Mouse (Mus musculus) layer of hippocampus, adult 2 months (tissue): ENCODE measurements around the gene 6430548M08Rik. TPM values are rescaled to one million over a fixed set of nuclear protein-coding genes. Genes with fewer than 3 reads are reported as not detected.

Experiments used
- DNase-seq, 2 experiments: peaks; one replicate each; pipeline ENCODE4 v3.0.0; 2022; ENCODE audit warnings: low spot score in 2 of 2
- H3K27ac ChIP-seq: fragments of 200-600 bp; 2 replicates; pipeline ENCODE4 v1.8.1; 2022
- H3K4me3 ChIP-seq: fragments of 200-600 bp; 2 replicates; pipeline ENCODE4 v1.8.1; 2022; ENCODE audit warnings: mild to moderate bottlenecking
- CTCF ChIP-seq: fragments of 200-600 bp; conservative IDR thresholded peaks from 2 replicates; pipeline ENCODE4 v1.8.1; 2022; ENCODE audit warnings: antibody characterized with exemption, mild to moderate bottlenecking, moderate library complexity
- total RNA-seq, 2 experiments: library from RNA; stranded (reverse); gene quantifications; 2 replicates each; pipeline ENCODE4 v1.2.3; 2021

The 6430548M08Rik gene
- total RNA-seq, 2 experiments from 2014 or later = 170 to 183 TPM

- DNase-seq = no peak
- Histone ChIP-seq H3K27ac (no peak overlapping the region), H3K4me3 (no peak overlapping the region)
- TF ChIP-seq CTCF = no peak
Measured at GRCm38 (mm10) chr8:120181274-120181673, 67.3 kb downstream of the 6430548M08Rik start.

- peak; percentile 31 for TF ChIP-seq CTCF
- no peak overlapping the region for H3K4me3 ChIP-seq
- no peak overlapping the region for H3K27ac ChIP-seq
- no peak for DNase-seq
Measured at GRCm38 (mm10) chr8:120181861-120182414, 68.0 kb downstream of the 6430548M08Rik start.

DNA sequence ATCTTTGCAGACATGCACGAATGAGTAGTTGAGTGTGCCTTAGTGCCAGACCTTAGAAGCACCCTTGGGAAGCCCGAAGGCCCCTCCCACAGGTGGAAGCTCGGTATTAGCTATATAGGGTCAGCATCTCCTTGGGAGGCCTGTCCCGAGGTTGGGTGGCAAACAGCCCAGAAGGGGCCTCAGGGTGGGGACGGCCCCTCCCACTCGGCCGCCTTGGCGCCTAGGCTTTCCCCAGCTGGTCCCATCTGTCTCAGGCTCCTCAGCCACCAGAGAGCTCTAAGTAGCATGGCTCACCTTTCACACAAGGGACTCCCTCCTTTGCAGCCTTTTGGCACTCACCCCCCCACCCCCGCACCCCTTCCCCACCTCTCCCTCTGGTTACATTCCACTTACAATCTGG is 70.4 kb downstream of the 6430548M08Rik start:
- no peak for DNase-seq
- no peak overlapping the region for H3K4me3 ChIP-seq
- TF ChIP-seq CTCF = no peak
- no peak overlapping the region for H3K27ac ChIP-seq

DNA sequence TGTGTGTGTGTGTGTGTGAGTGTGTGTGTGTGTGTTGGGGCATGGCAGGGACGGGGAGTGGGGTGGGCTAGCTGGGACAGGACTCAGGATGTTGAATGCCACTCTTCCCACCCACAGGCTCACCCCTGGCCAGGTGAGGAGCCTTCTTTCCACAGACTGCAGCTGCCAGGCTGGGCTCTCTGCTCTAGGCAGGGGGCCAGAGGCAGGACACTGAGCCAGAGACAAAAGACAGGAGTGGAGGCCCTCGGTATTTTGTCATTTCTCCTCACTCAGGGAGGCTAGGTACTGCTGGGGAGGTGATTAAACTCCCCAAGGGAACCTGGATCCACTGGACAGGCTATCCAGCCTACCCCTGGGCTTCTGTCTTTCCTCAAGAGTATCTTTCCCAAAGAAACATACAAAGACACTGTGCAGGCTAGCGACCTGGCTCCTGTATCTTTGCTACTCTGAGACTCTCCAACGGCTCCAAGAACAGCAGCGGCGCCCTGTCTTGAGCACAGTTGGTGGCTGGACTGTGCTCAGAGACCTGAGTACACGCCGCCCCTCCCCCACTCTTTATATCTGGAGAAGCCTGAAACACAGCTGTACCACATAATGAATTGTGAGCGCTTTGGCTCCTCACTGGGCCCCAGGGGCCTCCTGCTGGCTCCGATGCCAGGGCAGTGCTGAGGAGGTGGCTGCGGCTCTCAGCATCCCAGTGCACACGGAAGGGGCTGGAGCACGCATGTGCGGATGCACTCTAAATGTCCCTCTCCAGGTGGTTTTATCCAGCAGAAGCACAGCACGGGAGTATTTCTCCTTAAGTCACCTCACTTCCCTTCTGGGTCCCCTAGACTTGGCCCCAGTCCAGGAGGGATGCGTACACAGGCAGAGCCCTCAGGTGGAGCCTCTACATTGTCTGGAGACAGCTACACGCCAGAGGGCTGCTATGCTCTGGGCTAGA is 71.2 kb downstream of the 6430548M08Rik start:
- Histone ChIP-seq H3K4me3 (no peak overlapping the region), H3K27ac (no peak overlapping the region; the same call in 1 of the 2 replicates)
- TF ChIP-seq CTCF = no peak
- no peak for DNase-seq

- DNase-seq = no peak
Measured at GRCm38 (mm10) chr8:120186454-120186853, 72.5 kb downstream of the 6430548M08Rik start.

DNA sequence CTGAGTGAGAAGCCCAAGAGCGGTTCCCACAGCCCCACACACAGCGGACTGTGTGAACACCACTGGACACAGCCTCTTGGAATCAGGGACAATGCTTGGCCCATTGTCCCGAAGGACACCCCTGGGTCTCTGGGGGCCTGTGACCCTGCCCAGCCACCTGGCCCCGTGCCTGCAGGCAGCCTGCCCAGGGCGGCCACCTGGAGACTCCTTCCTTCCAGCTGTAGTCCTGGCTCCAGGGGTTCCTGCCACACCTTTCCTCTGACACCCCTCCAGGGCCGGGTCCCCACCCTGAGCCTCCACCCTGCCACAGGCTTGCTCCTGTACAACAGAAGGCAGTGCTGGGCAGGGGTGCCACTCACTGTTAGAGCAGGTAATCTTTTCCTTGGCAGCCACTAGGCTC is 74.6 kb downstream of the 6430548M08Rik start:
- DNase-seq = no peak
- Histone ChIP-seq H3K27ac (no peak overlapping the region), H3K4me3 (no peak overlapping the region)
- no peak for TF ChIP-seq CTCF

More at GRCm38 (mm10) chr8:120186454-120186853, 72.5 kb downstream of the 6430548M08Rik start:
- no peak overlapping the region for H3K4me3 ChIP-seq
- TF ChIP-seq CTCF = no peak
- H3K27ac ChIP-seq = peak overlapping the region; percentile 55; the same call in 1 of the 2 replicates

DNA sequence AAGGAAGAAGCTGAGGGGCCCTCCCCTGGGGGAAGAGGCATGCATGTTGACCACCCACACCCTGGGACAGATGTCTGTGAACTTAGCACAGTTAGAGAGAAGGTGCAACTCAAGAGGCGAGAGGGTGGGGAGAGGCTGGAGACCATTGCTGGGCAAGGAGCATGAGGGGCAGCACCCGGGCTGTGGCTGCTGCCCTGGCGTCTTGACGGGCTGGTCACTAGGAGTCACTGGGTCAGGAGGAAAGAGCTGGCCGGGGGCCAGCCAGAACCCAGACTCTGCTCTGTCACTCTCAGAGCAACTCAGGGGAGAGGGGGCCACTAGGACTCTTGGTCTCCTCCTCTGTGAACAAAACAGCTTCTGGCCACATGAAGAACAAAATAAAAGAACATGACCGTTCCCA is 75.5 kb downstream of the 6430548M08Rik start:
- no peak for TF ChIP-seq CTCF
- Histone ChIP-seq H3K27ac (no peak overlapping the region), H3K4me3 (no peak overlapping the region)
- DNase-seq = no peak

DNA sequence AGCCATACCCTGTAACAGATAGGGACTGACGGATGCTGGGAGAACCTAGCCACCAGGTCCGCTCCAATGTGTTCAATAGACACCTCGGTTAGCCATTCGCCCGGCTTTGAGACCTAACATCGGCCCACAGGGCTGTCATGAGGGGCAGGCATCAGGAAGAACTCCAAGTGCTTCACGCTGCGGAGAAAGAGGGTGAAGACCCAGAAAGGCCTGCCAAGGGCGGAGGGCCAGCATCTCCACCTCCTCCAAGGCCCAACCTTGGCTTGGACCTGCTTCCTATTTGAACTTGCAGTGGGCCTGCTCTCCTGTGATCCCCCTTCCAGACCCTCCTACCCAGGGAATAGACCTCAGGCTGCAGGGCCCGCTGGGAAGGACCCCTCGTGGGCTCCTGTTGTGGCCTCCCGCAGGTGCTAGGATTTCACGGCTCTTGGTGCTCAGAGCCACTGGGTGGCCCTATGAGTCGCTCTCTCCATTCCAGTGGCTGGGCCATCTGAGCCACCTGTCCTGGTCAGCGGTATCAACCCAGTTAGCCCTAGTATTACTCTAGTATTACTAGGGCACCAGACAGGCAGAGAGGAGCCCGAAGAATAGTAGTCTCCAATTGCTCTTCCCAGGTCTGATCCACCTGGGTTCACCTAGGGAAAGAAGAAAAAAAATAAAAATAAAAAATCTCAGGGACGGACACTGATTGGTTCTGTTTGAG is 76.3 kb downstream of the 6430548M08Rik start:
- H3K4me3 ChIP-seq = peak overlapping the region; percentile 12; the same call in 1 of the 2 replicates
- no peak for DNase-seq
- no peak for TF ChIP-seq CTCF
- peak overlapping the region; percentile 93 for H3K27ac ChIP-seq

- Histone ChIP-seq H3K27ac (peak overlapping the region; percentile 93), H3K4me3 (peak overlapping the region; percentile 46)
- no peak for TF ChIP-seq CTCF
- DNase-seq = peak; percentile 85
Measured at GRCm38 (mm10) chr8:120190810-120191413, 77.0 kb downstream of the 6430548M08Rik start.

DNA sequence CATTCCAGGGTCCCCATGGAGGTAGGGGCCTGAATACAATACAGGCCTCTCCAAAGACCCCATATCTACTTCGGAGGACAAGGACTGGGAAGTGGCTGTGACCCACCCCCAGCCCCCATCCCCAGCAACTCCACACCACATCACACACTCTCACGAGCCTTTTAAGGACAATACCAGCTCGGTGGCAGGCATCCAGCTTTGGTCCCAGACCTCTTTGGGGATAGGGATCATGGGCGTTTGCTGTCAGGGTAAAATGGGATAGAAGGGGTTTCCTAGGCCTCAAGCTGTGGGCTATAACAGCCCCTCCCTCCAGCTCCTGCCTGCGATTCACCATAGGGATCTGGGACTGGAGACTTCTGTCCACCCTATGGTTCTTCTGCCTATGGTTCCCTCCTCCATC is 77.7 kb downstream of the 6430548M08Rik start:
- H3K4me3 ChIP-seq = no peak overlapping the region
- no peak for TF ChIP-seq CTCF
- DNase-seq = no peak
- peak overlapping the region; percentile 93 for H3K27ac ChIP-seq

DNA sequence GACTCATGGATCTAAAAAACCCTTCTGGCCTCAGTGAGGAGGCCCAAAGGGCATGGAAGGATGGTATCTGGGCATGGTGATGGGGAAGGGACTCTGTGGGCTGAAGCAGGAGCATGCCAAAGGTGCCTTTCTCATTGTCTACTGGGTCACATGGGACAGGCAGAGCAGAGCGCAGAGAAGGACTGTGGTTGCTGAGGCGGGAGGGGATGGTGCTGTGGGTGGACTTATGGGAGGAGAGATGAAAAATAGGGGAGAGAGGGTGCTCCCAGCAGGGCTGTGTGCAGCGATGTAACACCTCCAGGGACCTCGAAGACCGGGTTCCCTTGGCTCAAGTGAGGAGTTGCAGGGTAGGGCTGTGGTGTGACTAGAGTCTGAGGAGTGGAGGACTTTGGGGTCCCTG is 78.2 kb downstream of the 6430548M08Rik start:
- no peak overlapping the region for H3K4me3 ChIP-seq
- H3K27ac ChIP-seq = no peak overlapping the region
- TF ChIP-seq CTCF = no peak
- no peak for DNase-seq

- DNase-seq = no peak
- TF ChIP-seq CTCF = no peak
- H3K4me3 ChIP-seq = no peak overlapping the region
- H3K27ac ChIP-seq = no peak overlapping the region
Measured at GRCm38 (mm10) chr8:120201351-120201750, 87.4 kb downstream of the 6430548M08Rik start.

- no peak for TF ChIP-seq CTCF
- no peak for DNase-seq
- no peak overlapping the region for H3K27ac ChIP-seq
- H3K4me3 ChIP-seq = no peak overlapping the region
Measured at GRCm38 (mm10) chr8:120202546-120202945, 88.6 kb downstream of the 6430548M08Rik start.
